Mouse (Mus musculus): Measurements from ENCODE around the gene Lrrc8a. TPM values are rescaled to one million over a fixed set of nuclear protein-coding genes. Genes with fewer than 3 reads are reported as not detected.

Gene Lrrc8a
- 28.4 and 29.3 TPM in 2 replicates for polyA plus RNA-seq (2012; rRNA removed)

DNA sequence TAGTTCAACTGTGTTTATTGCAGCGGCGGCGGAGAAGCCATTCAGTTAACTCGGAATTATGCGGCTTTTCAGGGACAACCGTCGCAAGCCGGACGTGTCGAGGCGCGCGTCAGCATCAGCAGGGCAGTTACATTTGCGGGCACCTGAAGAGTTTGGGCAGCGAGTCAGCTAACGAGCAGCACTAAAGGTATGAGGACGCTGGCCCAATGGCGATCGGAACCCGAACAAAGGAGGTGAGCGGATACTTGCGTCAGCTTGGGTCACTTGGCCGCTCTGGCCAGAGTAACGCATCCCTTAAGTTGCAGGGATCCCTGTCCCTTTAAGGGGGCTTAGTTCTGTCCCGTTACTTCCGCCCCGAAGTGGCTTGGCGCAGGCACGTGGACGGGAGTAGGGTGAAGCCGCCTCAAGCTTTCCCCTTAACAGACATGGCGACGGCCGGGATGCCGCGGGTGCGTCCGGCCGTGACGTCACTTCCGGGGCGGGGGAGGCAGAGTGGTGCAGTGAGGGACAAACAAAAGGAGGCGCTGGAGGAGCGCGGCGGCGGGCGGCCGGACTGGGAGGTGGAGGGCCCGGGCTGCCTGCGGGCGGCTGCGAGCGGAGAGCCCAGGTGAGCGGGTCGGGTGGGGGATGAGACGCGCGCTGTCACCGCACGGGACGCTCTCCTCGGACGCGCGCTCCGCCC is at the start of gene Lrrc8a:
Lrrc8a (plus strand) TSS at position 517 of the 682 bp plus-strand sequence.
- DNase-seq (ENCODE audit: low read depth): peak; percentile 66

DNA sequence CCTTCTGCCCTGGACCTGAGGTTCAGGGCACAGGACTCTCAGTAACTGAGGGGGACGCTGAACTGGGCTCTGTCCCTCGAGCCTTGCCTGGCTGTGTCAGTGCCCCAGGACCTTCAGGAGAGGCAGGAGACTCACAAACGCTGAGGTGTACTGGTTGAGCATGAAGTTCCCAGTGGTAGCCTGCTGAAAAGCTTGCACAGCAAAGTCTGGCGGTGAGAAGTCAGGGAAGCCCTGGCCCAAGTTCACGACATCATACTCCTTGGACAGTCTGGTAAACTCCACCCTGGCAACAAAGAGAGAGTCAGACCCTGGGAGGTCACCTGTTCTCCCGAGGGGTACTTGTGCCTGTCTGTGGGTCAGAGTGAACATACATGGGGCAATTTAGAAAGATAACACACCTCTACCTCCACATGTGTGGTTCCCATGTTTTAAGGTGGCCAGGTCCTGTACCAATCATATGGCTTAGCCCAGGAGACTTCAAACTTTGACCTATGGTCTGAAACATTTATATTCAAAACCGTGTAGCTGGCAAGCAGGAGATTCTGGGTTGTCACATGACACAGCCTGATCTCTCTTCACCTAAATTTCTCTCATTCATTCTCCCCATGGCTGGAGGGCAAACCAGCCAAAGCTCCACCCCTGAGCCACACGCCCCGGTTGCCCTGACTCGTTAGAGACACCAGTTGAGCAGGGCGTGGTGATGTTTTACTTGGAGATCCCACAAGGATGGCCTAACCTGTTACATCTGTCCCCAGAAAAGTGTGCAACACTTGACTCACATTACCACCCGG is 45.5 kb upstream of the Lrrc8a start:
- no peak for DNase-seq (ENCODE audit: low read depth)

DNA sequence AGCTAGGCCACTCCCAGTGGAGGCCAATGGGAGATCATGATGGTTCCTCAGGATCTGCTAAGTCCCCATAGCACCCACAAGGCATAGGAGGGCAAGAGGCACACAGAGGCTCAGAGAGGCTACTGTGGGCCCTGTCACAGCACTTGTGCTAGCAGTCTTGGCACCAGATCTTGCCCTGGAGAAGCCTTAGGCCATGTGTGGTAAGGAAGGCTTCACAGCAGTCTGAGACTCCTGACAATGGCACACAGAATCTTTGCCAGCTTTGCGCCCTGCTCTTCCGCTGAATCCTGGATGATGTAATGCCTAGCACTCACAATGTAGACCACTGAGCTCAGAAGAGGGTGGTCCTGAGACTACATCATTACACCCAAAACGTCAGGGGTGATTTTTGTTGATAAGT is 42.9 kb upstream of the Lrrc8a start:
- DNase-seq (ENCODE audit: low read depth): no peak

DNA sequence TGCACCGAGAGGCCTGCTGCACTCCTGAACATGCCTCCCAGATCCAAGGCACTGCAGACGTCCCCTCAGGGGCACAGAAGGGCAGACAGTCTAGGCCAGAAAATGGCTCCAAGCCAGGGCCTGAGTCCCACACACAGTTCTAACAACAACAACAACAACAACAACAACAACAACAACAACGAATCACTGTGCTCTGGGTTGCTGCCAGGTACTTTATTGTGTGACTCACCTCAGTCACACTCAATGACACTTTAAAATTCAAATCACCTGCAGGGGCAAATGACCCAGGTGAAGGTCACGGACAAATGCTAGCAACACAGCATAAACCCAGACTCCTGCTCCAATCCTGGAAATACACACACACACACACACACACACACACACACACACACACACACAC is 39.5 kb upstream of the Lrrc8a start:
- no peak for DNase-seq (ENCODE audit: low read depth)

DNA sequence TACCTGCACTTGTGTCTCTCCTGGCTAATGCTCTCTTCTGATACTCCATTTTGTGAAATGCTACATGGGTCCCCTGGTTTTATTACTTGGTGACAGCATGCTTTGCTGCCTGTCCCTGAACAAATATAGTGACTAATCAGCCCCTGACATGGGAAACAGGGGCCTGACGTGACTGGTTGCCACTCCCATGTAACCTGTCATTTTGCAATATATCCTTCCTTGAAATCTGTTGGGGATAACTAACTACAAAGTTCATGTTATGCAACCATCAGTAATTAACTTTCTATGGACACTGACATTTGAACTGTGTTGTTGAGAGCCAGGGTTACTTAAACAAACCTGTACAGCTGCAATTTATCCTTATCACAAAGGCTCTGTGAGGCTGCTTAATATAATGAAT is 37.5 kb upstream of the Lrrc8a start:
- DNase-seq (ENCODE audit: low read depth): peak; percentile 63

DNA sequence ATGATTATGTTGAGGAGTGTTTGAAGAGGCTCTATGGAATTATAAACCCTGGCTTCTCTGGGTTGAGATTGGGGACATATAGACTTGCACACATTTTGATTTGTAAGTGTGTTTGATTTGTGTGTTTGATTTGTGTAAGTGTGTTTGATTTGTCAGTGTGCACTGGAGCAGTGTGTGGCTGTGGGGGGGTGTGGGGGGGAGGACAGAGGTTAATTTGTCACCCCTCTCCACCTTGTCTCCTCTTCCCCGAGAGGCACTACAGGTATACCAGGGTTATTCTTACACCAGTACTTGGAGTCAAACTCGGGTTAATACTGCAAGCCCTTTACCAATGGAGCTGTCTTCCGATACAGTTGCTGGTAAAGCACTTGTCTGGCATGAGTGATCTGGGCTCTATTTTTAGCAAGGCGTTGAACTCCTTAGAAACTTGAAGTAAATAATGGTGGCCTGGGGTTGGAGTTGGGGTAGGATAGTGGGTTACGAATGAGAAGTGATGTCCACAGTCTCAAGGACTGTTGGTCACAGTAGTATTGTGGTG is 37.1 kb upstream of the Lrrc8a start:
- no peak for DNase-seq (ENCODE audit: low read depth)

DNA sequence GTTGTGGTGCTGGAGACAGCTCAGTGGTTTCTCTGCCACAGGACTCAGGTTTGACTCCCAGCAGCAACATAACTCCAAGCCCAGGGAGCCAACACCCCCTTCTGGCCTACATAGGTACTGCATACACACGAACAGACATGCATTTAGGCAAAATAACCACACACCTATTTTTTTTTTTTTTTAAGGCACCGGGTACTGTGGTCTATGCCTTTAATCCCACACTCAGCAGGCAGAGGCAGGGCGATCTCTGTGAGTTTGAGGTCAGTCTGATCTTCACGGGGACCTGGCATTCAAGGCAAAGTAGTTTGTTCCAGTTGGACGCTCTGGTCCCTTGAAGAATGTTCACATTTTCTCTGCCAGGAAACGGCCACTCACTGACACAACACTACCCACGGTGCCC is 34.1 kb upstream of the Lrrc8a start:
- DNase-seq (ENCODE audit: low read depth): no peak

DNA sequence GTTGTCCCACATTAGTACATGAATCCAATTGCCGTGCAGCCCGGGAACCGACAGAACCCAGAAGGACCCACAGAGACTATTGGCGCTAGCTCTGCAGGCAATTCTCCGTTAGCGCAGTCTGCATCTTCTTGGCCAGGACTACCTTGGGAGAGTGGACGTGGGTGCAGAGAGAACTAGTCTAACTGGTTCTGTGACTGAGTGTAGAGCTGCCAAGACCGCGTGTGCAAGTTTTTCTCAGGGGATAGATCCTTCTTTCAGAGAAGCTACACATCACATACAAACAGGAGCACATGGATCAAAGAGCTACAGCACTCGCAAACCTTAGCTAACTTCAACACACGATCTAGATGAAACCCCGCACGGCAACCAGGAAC is 32.3 kb upstream of the Lrrc8a start:
- DNase-seq (ENCODE audit: low read depth): no peak

DNA sequence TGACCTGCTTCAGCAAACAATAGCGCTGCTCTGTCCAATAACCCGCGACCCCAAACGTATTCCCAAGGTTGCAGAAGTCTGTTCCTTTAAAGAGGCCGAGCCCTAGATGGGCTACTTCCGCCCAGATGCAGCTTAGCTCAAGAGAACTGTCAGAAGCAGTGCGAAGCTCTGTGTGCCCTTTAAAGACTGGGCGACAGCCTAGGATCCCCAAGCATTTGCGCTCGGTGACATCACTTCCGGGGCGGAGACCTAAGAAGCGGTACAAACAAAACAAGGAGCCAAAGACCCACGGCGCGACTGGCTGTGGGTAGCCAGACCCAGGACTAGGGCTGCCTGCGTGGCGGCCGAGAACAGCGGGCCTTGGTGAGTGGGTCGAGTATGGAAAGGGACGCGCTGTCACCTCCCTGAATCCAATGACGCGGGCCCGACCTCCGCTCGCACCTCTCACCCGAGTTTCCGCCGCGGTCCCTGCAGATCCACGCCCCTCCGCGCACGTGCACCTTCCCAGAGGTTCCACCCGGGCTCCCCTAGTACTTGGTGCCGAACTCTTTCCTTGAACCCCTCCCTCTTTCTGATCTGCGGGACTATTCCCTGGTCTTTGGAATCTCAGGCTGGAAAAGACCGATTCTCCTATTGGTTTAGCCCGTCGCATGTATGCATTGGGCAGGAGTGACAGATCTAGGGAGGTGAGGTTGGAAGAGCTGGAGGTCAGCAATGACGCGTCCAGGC is 31.7 kb upstream of the Lrrc8a start, which contains the start of gene Kyat1:
Kyat1 (minus strand) TSS at position 219 of the 729 bp plus-strand sequence.
- DNase-seq (ENCODE audit: low read depth): no peak

DNA sequence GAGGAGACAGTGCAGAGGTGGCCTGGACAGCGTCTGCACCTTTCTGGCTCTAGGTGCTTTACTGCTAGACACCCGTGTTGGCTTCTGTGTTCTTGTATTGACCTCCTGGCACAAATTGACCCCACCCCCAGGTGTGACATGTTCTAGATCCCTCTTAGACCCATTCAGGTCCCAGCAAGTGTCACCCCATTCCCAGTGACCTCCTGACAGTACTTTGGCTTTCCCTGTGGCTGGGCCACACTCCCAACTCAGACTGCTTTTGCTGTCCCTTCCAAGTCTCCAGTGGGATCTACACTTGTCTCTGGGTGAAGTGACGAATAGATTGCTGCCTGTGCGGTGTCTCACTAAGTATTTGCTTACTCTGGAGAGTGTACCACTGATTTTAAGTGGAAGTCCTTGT is 30.1 kb upstream of the Lrrc8a start:
- no peak for DNase-seq (ENCODE audit: low read depth)

DNA sequence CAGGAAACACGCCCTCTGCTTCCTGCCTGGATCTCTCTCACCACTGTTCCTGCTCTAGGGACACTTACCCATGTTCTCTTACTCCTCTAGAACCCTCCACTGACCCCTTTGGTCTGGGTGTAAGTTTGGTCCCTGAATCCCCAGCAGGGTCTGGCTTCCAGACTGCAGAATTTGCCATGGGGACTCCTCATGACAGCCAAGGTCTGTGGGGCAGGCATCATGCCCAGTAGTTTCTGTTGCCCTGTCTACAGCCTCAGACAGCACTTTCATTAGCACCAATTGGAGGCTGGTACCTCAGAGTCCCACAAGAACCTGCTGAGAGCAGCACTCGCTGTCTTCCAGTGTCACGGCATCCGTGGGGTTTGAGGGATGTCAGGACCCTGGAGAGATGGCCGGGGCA is 29.6 kb upstream of the Lrrc8a start:
- no peak for DNase-seq (ENCODE audit: low read depth)

DNA sequence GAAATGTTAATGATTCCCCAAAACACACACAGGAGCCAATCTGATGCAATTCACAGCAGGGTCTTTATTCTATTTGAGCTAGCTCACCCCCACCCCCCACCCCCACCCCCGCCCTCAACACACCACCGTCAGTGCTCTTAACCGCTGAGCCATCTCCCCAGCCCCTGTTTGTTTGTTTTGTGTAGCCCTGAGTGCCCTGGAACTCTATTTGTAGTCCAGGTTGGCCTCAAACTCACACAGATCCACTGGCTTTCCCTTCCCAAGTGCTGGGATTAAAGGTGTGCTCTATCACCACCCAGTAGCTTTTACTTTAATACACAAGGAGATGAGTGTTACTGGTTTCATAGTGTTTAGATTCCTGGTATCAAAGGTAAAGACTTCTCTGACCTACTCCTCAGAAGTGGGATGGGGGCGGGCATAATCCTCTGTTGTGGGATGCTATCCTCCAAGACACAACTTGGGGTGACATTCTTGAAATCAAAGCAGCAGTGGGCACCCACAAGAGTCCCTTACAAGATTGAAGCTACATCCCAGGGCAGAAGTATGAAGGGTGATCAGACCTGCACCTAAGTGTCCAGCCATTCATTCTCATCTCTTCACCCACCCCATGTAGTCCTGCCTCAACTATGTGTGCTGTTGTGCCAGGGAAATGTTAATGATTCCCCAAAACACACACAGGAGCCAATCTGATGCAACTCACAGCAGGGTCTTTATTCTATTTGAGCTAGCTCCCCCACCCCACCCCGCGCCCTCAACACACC is 25.9 kb upstream of the Lrrc8a start:
- DNase-seq (ENCODE audit: low read depth): no peak

DNA sequence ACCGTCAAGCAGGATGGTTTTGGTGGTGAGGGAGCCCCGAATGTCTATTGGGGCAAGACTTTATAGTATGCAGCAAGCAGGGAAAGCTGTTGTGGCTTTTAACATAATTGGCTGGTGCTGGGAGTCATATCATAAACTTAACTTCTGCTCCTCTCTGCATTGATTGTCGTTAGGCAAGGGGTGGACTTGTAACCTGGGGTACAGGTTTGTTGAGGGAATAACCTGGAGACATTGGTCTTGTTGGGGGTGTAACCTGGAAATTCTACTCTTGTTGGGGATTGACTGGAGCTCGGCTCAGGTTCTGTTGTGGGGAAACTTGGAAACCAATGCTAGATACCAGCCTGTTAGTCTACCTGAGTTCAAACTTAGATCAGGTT is 25.4 kb upstream of the Lrrc8a start:
- no peak for DNase-seq (ENCODE audit: low read depth)

DNA sequence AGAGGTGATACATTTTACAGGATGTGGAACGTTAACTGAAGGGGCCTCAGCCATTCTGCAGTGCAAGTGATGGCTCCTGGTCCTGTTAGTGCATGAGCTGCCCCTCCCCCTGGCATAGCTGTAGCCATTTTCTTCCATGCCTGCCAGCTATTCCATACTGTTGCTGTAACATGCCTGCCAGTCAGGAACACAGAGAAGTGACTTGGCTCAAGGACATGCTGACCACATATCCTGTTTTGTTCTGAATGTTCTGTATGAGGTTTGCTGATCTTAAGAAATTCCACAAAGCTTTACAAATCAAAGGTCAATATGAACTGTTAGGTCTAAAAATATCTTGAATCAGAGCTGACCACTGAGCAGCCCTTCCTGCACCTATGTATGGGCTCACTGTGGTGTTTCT is 24.6 kb upstream of the Lrrc8a start:
- no peak for DNase-seq (ENCODE audit: low read depth)

DNA sequence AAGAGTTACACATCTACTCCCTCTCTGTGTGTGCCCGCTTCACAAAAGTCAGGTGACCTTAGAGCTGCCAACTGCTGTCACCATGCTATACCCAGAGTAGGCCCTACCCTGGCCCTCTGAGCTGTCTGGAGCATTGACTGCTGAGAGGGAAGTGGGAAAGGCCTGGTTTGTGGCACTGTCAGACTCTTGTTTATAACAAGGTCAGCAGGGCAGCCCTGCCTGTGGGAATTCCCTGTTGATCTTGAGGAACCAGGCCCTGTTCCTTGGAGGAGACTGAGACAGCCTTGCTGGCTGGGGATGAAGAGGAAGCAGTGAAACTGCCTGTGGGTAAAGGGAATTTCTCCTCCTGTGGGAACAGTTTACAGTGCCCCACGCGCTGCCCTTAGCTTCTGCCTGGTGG is 22.8 kb upstream of the Lrrc8a start:
- no peak for DNase-seq (ENCODE audit: low read depth)

DNA sequence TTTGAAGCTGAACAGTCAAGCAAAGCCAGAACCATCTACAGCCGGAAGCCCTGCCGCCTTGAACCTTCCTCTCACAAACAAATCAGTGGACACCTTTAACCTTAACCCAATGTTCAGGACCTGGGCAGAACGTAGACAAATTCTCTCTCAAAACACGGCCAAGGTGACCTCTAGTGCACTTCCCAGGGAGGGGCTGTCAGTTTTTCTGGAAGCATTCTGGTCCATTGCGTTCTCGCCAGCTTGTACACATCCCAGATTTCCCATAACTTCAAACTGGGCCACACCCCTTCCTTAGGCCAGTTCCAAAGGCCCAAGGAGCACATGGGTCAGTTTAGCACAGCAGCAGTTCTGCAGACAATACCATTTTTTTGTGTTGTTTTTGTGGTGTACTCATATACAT is 22.0 kb upstream of the Lrrc8a start:
- DNase-seq (ENCODE audit: low read depth): no peak

DNA sequence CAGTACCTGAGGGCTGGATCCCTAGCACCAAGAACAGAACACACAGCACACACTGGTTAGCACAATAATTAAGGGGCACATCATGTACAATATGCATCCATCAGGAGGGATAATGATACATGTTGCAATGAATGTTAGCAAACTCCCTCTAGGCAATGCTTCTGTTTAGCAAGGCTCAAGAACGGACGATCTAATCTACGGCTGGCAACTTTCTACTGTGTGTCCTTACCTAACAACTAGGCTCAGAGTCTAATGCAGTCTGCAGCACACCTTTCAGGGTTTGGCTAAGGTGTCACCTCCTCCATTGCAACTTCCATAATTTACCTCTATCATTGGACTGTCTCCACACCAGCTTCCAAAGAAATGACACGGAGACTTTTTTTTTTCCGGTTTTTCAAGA is 21.2 kb upstream of the Lrrc8a start:
- peak; percentile 94 for DNase-seq (ENCODE audit: low read depth)

DNA sequence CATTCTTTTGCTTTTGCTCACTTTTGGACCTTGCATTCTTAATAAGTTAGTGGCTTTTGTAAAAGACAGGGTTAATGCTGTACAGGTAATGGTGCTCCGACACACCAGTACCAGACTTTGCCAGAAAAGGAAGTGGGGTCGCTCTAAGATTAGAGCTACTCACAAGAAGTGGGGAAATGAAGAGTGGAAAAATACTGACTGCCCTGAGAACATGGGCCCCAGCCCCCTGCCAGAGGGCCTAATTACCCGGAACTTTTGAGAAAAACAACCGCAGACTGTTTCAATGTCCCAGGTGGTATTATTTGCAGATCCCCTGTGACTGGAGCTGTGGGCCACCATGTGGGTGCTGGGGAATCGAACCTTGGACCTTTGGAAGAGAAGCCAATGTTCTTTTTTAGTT is 1.9 kb upstream of the Lrrc8a start:
- no peak for DNase-seq (ENCODE audit: low read depth)

DNA sequence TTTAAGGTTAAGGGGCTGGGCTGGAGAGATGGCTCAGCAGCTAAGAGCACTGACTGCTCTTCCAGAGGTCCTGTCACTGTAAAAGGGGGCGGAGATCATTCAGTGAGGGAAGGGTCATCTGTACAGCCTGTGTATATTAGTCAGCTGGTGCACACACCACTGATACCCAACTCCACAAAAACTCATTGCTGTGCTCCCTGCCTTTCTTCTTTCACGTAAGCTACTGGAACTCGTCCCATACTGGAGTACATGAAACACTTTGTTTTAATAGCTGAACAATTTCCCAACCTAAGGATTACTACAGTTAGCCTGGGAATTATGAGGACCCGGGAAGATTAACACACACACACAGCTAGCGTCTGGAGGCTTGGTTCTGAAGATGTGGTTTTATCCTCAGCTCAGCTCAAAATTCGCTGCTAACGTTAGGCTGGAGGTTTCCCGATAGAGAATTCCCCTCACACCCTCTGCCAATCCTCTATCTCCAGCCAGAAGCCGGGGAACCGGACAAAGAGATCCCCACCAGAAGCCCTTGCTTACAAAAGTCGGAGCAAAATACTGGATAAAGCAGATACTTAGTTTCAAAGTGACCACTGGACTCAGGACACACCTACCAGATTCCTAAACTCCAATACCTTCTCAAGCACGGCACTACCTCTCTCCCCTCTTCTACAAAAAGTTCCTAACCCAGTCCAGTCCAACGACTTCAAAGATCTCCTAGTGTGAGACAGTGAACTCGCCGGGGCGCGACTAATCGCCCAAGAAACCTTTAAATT is 903 bp upstream of the Lrrc8a start:
- peak; percentile 73 for DNase-seq (ENCODE audit: low read depth)

DNA sequence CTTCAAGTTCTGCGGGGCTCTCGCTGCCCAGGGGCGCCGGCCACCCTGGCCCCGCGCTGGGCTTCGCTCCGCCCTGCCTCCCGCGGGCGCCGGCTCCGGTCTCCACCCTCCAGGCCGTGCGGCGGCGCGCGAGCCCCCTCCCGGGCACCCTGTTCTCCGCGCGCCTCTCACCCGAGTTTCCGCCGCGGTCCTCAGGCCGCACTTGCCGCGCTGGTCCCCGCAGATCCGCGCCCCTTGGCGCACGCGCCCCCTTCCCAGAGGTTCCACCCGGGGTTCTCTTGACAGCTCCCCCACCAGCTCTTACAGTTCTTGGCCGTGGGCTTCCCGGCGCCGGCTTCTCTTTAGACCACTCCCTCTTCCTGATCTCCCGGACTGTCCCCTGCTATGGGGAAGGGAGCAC is 366 bp downstream of the Lrrc8a start:
- no peak for DNase-seq (ENCODE audit: low read depth)

DNA sequence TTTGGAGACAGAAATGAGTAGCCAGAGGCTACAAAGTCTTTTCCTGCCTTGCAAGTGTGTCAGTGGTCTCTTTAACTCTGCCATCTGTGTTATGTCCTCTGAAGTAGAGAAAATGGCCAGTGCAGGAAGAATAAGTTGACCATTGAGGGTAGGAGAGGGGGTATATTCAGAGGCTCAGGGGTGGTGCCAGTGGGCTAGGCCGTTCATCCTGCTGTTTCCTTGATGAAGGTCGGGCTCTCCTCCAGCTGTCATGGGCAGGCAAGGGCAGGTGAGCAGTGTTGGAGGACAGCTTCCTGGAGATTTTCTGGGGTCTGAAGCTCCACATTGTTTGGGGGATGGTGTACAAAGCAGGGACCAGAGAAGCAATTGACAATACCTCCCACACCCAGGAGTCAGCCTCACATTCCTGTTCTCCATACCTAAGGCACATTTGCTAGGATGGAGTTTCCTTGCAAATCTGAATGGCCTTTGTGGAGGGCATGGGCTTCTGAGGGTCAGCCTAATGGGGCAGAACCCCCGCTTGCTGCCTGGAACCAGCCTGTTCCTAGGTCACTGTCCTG is 1.5 kb downstream of the Lrrc8a start:
- no peak for DNase-seq (ENCODE audit: low read depth)

Data from gonadal fat pad, adult 2 months (tissue).